Mouse (Mus musculus): ENCODE data around the gene Scamp5.

Gene Scamp5

DNA sequence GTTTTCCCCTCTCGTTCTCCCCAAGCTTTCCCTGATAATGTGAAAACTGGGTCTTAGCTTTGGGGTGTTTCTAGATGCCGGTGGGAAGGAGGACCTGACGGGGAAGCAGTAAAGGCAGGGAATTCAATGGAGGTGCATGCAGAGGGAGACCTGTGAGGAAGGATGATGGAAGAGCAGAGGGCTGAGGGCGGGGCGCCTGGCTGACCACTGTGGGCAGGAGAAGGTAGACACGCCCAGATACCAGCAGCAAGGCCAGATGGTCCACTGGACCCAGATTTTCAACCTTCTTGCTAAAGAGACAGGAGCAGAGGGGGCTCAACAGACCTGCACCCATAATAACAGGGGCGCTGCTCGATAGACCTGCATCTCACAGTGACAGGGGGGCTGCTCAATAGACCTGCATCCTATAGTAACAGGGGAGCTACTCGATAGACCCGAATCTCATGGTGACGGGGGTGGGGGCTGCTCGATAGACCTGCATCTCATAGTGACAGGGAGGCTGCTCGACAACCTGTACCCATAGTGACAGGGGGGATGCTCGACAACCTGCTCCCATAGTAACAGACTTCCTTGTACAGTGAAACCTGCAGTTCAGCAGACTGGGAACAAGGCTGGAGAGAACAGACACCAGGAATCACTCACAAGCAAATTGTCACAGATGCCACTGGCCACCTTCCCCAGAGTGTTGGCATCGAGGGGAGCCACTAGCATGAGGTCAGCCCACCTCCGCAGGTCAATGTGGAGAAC, 48.2 kb downstream of the Scamp5 start:
- DNase-seq (ENCODE audit: low spot score in 2 of 2): no peak

DNA sequence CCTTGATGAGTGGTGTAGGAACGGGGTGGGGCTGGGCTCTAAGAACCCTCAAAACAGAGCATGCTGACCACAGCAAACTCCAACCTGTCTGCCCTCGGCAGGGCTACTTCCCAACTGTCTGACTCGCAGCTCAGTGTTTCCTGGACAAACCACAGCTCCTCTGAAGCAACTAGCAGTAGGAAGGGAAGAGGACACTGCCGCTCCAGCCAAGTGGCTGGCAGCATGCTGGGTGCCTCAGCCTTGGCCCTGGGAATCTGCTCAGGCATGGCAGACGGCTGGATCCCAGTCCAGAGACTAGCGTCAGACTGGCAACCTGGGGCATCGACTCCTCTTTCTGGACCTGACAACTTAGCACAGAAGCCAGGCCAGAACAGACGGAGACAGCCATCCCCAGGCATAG, 50.5 kb downstream of the Scamp5 start:
- no peak for DNase-seq (ENCODE audit: low spot score in 2 of 2)

DNA sequence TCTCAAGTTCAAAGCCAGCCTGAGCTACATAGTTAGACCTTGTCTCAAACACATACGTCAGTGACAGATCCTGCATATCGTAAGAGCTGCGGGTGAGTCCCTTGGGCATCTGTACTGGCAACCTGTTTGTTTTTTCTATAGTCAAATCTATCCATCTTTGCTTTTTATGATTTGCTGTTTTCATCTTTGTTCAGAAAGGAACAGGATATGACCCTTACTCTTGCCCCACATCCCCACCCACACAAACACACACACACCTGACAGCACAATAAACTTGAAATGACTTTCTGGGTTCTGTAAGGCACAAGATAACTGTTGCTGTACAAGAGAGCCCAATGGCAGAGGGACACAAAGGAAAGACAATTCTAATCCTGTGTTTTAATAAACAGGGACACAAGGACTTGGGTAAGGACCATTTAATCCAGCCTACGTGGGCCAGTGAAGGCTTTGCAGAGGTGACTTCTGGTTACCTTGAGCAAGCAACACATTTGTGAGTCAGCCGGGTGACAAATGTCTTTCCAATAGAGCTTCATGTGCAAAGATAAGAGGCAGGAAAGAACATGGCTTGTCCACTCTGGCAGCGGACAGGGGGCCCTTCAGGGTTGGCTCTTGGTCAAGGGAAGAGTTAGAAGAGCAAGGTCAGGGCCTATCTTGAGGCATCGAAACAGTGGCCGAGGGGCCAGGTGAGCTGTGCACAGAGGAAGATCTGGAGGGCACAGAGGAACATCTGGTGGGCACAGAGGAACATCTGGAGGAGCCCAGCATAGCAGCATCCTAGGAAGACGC, 60.5 kb downstream of the Scamp5 start:
- DNase-seq (ENCODE audit: low spot score in 2 of 2): no peak

GRCm38 (mm10) chr9:57406395-57406794, 61.5 kb downstream of the Scamp5 start:
- DNase-seq (ENCODE audit: low spot score in 2 of 2): no peak

DNA sequence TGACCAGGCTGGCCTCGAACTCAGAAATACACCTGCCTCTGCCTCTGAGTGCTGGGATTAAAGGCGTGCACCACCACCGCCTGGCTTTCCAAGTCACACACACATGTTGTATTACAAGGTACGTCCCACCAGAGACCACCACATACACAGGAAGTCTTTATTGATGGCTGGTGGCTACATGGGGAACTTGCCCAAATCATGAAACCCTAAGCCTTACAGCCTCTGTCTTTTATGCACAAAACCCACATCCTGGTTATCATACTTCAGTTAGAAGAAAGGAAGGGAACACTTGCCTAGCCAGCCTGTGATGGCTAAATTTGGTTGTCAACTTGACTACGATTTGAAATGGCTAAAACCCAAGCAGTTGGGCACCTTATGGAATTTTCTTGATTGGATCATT, 63.8 kb downstream of the Scamp5 start:
- DNase-seq (ENCODE audit: low spot score in 2 of 2): no peak

DNA sequence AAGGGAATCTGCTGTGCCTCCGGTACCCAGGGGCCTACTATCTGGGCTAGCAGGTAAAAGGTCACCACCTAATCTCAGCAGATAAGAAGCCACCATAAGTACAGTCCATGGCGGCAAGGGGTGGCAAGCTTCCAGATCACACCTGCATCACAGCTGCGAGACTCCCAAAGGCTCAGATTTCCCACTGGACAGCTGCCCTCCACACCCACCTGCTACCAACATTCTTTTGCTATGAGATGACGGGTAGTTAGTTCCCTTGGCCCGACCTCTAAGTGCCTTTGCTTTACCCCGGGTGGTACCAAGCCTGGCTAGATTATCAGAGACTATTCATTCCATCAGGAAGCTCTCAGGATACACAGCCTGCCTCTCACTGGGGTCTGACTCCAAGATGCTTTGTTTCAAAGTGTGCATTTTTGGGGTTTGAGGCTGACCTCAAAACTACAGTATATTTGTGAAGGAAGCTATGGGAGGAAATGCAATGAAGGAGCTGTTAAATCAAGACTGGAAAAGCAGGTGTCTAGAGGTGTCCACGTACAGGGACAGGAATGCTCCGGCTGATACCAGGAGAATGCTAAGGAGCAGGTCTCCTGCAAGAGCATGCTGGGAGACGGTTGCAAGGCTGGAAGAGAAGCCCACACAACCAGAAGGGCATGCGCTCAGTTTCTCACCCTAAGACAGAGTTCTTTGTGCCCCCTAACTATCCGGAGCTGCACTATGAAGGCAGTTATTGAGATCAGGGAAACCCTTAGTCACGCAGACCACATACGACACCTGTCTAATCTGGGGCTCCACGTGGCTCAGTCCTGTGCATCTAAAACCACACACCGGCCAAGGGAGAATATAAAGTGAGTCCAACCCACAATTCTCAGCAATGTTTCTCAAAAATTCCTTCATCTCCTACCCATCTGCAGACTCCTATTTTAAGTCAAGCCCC, 65.3 kb downstream of the Scamp5 start:
- DNase-seq (ENCODE audit: low spot score in 2 of 2): no peak

- no peak for DNase-seq (ENCODE audit: low spot score in 2 of 2)
Observed at GRCm38 (mm10) chr9:57398773-57399172, 69.1 kb downstream of the Scamp5 start.

- no peak for DNase-seq (ENCODE audit: low spot score in 2 of 2)
Observed at GRCm38 (mm10) chr9:57392892-57393291, 75.0 kb downstream of the Scamp5 start.

All from natural killer cell, adult 2 months (primary cell).